In genomic region chrX:92464773-92465172, GRCm38 (mm10) we compare ENCODE assay signal across 33 mouse cellular contexts. TPM values are rescaled to one million over a fixed set of nuclear protein-coding genes. Genes with fewer than 3 reads are reported as not detected.
A peak's percentile ranks its signal among the peaks of the same experiment; 100 is the strongest.
DNase-seq lines count a peak whose midpoint lies in the region; ATAC-seq and TF ChIP-seq lines count a peak whose summit lies in the region.
"Had no signal": no experiment of that assay in that cellular context is flagged by ENCODE, and none has a peak within 500 bp of the region (broad histone marks: within the 10 kb centered on the region; RNA-seq: fewer than 3 reads in every experiment).

No protein-coding gene starts in this region.

- no peaks in the 10 kb centered on the region for H3K27me3 ChIP-seq in hindbrain, embryonic 11.5 days (ENCODE audit: control insufficient read depth, insufficient read depth, low read length)
- no peaks in the 10 kb centered on the region for H3K27me3 ChIP-seq in thymus, adult 2 months (ENCODE audit: control insufficient read depth, insufficient read depth, low read length)
- H3K27me3 ChIP-seq: embryonic facial prominence, embryonic 12.5 days; embryonic facial prominence, embryonic 15.5 days; heart, embryonic 12.5 days; heart, embryonic 15.5 days; hindbrain, embryonic 12.5 days; hindbrain, embryonic 15.5 days had no signal

- TF ChIP-seq CTCF in thymus, adult 2 months (IDR thresholded peaks at IDR 0.05; ENCODE audit: borderline replicate concordance, control insufficient read depth, extremely low read depth, insufficient read depth, low read length, poor library complexity): no peak

- no peak overlapping the region for H3K4me3 ChIP-seq in hindbrain, embryonic 11.5 days (ENCODE audit: low read depth, low read length)
- H3K4me3 ChIP-seq in thymus, adult 2 months (ENCODE audit: control insufficient read depth, insufficient read depth, low read length): no peak overlapping the region
- H3K4me3 ChIP-seq: embryonic facial prominence, embryonic 12.5 days; embryonic facial prominence, embryonic 15.5 days; gastrocnemius, adult 2 months; heart, embryonic 12.5 days; heart, embryonic 15.5 days; hindbrain, embryonic 12.5 days; hindbrain, embryonic 15.5 days had no signal

- DNase-seq in 416B (ENCODE audit: low read depth) (peak; percentile 5), MEL-GATA-1-ER (ENCODE audit: extremely low read depth, low read depth) (peak; percentile 51)
- no peak for DNase-seq in hindbrain, embryonic 11.5 days (ENCODE audit: low spot score)
- DNase-seq in urinary bladder, postnatal 14 days (ENCODE audit: low spot score): no peak
- no peak for DNase-seq in thymus, adult 2 months
- DNase-seq: adrenal gland, postnatal 10 days; adrenal gland, postnatal 36 days; cerebellum, adult 11 months; cerebellum, adult 8-10 months; cerebellum, postnatal 10 days; cerebellum, postnatal 36 days; forebrain, postnatal 0 days; gastrocnemius, adult 2 months; gastrocnemius, postnatal 14 days; heart, adult 18-20 months; heart, postnatal 10 days; heart, postnatal 36 days had no signal

- peak; percentile 56; the same call in 1 of the 2 replicates for ATAC-seq in granulocyte monocyte progenitor cell, adult 5-6 weeks (replicated peaks; ENCODE audit: poor library complexity, severe bottlenecking)
- peak; percentile 80 for ATAC-seq in megakaryocyte progenitor cell, adult 5-6 weeks (replicated peaks; ENCODE audit: poor library complexity)
- no peak for ATAC-seq in hindbrain, embryonic 11.5 days (ENCODE audit: low FRiP score)
- ATAC-seq: CD4-positive, CD25-positive, alpha-beta regulatory T cell, adult 4 months; forebrain, embryonic 14.5 days; forebrain, postnatal 0 days; Patski had no signal

- WGBS in hindbrain, embryonic 11.5 days: 66% methylated on average over 4 of the region's 4 CpGs
- 4% methylated on average over 4 of the region's 4 CpGs for WGBS in thymus, adult 2 months

- H3K36me3 ChIP-seq in hindbrain, embryonic 11.5 days (ENCODE audit: control insufficient read depth, insufficient read depth, low read length): no peaks in the 10 kb centered on the region
- no peaks in the 10 kb centered on the region for H3K36me3 ChIP-seq in thymus, adult 2 months (ENCODE audit: control insufficient read depth, insufficient read depth, low read length)
- H3K36me3 ChIP-seq: embryonic facial prominence, embryonic 12.5 days; embryonic facial prominence, embryonic 15.5 days; heart, embryonic 12.5 days; heart, embryonic 15.5 days; hindbrain, embryonic 12.5 days; hindbrain, embryonic 15.5 days had no signal

- H3K9me3 ChIP-seq in hindbrain, embryonic 11.5 days (ENCODE audit: control insufficient read depth, low read length): no peaks in the 10 kb centered on the region
- H3K9me3 ChIP-seq: embryonic facial prominence, embryonic 12.5 days; embryonic facial prominence, embryonic 15.5 days; heart, embryonic 12.5 days; heart, embryonic 15.5 days; hindbrain, embryonic 12.5 days; hindbrain, embryonic 15.5 days had no signal

- no peak overlapping the region for H3K27ac ChIP-seq in hindbrain, embryonic 11.5 days (ENCODE audit: low read depth, low read length)
- no peak overlapping the region for H3K27ac ChIP-seq in thymus, adult 2 months (ENCODE audit: control insufficient read depth, insufficient read depth, low read length)
- H3K27ac ChIP-seq: embryonic facial prominence, embryonic 12.5 days; embryonic facial prominence, embryonic 15.5 days; gastrocnemius, adult 2 months; heart, embryonic 15.5 days; hindbrain, embryonic 12.5 days; hindbrain, embryonic 15.5 days had no signal

- H3K4me1 ChIP-seq in hindbrain, embryonic 11.5 days (replicated peaks; ENCODE audit: control insufficient read depth, insufficient read depth, low read length): no peaks in the 10 kb centered on the region
- no peaks in the 10 kb centered on the region for H3K4me1 ChIP-seq in thymus, adult 2 months (replicated peaks; ENCODE audit: control insufficient read depth, insufficient read depth, low read length)
- H3K4me1 ChIP-seq: embryonic facial prominence, embryonic 12.5 days; embryonic facial prominence, embryonic 15.5 days; heart, embryonic 12.5 days; heart, embryonic 15.5 days; hindbrain, embryonic 12.5 days; hindbrain, embryonic 15.5 days had no signal

- no peak overlapping the region for H3K4me2 ChIP-seq in hindbrain, embryonic 11.5 days (replicated peaks; ENCODE audit: low read depth, low read length)
- H3K4me2 ChIP-seq: embryonic facial prominence, embryonic 12.5 days; embryonic facial prominence, embryonic 15.5 days; heart, embryonic 12.5 days; heart, embryonic 15.5 days; hindbrain, embryonic 12.5 days; hindbrain, embryonic 15.5 days had no signal

- no peak overlapping the region for H3K9ac ChIP-seq in hindbrain, embryonic 11.5 days (ENCODE audit: low read depth, low read length)
- H3K9ac ChIP-seq: embryonic facial prominence, embryonic 12.5 days; embryonic facial prominence, embryonic 15.5 days; forebrain, postnatal 0 days; heart, embryonic 12.5 days; heart, embryonic 15.5 days; hindbrain, embryonic 12.5 days; hindbrain, embryonic 15.5 days had no signal

- TF ChIP-seq POLR2A in thymus, adult 2 months (IDR thresholded peaks at IDR 0.05; ENCODE audit: control insufficient read depth, extremely low read depth, insufficient read depth, low read length, poor library complexity): no peak

RNA-seq across cellular contexts. Expression of gene Gm5941, which starts 25.0 kb away (rescaled TPM):
- not detected in 2 replicates for total RNA-seq in granulocyte monocyte progenitor cell, adult 5-6 weeks (2014; fragmentation: Nextera tagmentation)
- total RNA-seq in granulocyte monocyte progenitor cell, adult 5-6 weeks (2017): not detected in 2 replicates
- total RNA-seq in megakaryocyte progenitor cell, adult 5-6 weeks (2015): not detected in 2 replicates
- total RNA-seq in megakaryocyte progenitor cell, adult 5-6 weeks (2017): not detected in 2 replicates
- polyA plus RNA-seq in hindbrain, embryonic 11.5 days (2014; fragmentation: Nextera tagmentation; extraction: Ambion mirVana): not detected in 2 replicates
- polyA plus RNA-seq in thymus, adult 2 months (2012; rRNA removed): not detected in 2 replicates
- total RNA-seq: adrenal gland, adult 18-20 months; adrenal gland, postnatal 10 days; adrenal gland, postnatal 36 days; forebrain, postnatal 0 days; gastrocnemius, adult 2 months; gastrocnemius, postnatal 14 days; gastrocnemius, postnatal 4 days; heart, adult 18-20 months; heart, postnatal 10 days; heart, postnatal 36 days had no signal
- polyA plus RNA-seq: CD4-positive, CD25-positive, alpha-beta regulatory T cell, adult 4 months; embryonic facial prominence, embryonic 12.5 days; embryonic facial prominence, embryonic 15.5 days; forebrain, embryonic 11.5 days; forebrain, embryonic 14.5 days; forebrain, postnatal 0 days; frontal cortex, adult 2 months; heart, embryonic 12.5 days; heart, embryonic 15.5 days; hindbrain, embryonic 12.5 days; hindbrain, embryonic 15.5 days; intestine, embryonic 14.5 days; Patski had no signal

Comparison
In these comparisons a context has a peak if more than half of its experiments do, and no peak if none do; other contexts are left out.
1. DNase-seq: peak in 416B (single experiment) and MEL-GATA-1-ER (single experiment); none in hindbrain, embryonic 11.5 days (single experiment), urinary bladder, postnatal 14 days (single experiment) and thymus, adult 2 months (single experiment).